ENCODE assay signal across 1 mouse cellular context in genomic region chr4:133244289-133244688, GRCm38 (mm10).
TF ChIP-seq lines count a peak whose summit lies in the region.

No protein-coding gene starts in this region.

TF ChIP-seq in MEL, 35 proteins besides CTCF, POLR2A, EP300 and RAD21:
- TF ChIP-seq CHD2 (IDR thresholded peaks at IDR 0.05; ENCODE audit: low read length) (no peak), MYC (IDR thresholded peaks at IDR 0.05; ENCODE audit: low read depth, low read length) (peak; percentile 69; the same call in 1 of the 2 replicates), ELF1 (IDR thresholded peaks at IDR 0.05; ENCODE audit: low read depth, low read length) (peak; percentile 26; the same call in 1 of the 2 replicates), JUND (IDR thresholded peaks at IDR 0.05; ENCODE audit: low read depth, low read length) (no peak), MXI1 (IDR thresholded peaks at IDR 0.05; ENCODE audit: low read depth, low read length) (no peak; the same call in 1 of the 2 replicates), SMC3 (IDR thresholded peaks at IDR 0.05; ENCODE audit: low read depth, low read length) (no peak), MYB (IDR thresholded peaks at IDR 0.05; ENCODE audit: low read depth, low read length) (peak; percentile 59), HCFC1 (IDR thresholded peaks at IDR 0.05; ENCODE audit: low read depth, low read length) (no peak; the same call in 1 of the 2 replicates), MAFK (IDR thresholded peaks at IDR 0.05; ENCODE audit: borderline replicate concordance, low read depth, low read length) (no peak), SIN3A (IDR thresholded peaks at IDR 0.05; ENCODE audit: low read length) (peak; percentile 65), NRF1 (IDR thresholded peaks at IDR 0.05; ENCODE audit: insufficient read depth, low read depth, low read length, poor library complexity, severe bottlenecking) (no peak), E2F4 (IDR thresholded peaks at IDR 0.05; ENCODE audit: borderline replicate concordance, low read depth, low read length) (no peak), GABPA (IDR thresholded peaks at IDR 0.05; ENCODE audit: low read depth, low read length) (no peak), TCF12 (IDR thresholded peaks at IDR 0.05; ENCODE audit: low read depth, low read length) (peak; percentile 89), MAX (IDR thresholded peaks at IDR 0.05; ENCODE audit: low read length) (no peak), CHD1 (IDR thresholded peaks at IDR 0.05; ENCODE audit: low read depth, low read length) (no peak), ZMIZ1 (IDR thresholded peaks at IDR 0.05; ENCODE audit: low read depth, low read length) (no peak), USF2 (IDR thresholded peaks at IDR 0.05; ENCODE audit: borderline replicate concordance in 1 of 2, insufficient read depth in 1 of 2, low read depth in 1 of 2, low read length in 2 of 2) (no peak), ZKSCAN1 (IDR thresholded peaks at IDR 0.05; ENCODE audit: low read depth, low read length) (no peak), POLR2AphosphoS5 (IDR thresholded peaks at IDR 0.05; ENCODE audit: borderline replicate concordance, low read depth, low read length) (no peak), ETS1 (IDR thresholded peaks at IDR 0.05; ENCODE audit: low read depth, low read length) (peak; percentile 67), BHLHE40 (IDR thresholded peaks at IDR 0.05; ENCODE audit: borderline replicate concordance, low read depth, low read length) (no peak), KAT2A (conservative IDR thresholded peaks at IDR 0.05; ENCODE audit: low read depth, low read length) (no peak), ZNF384 (IDR thresholded peaks at IDR 0.05; ENCODE audit: low read depth, low read length) (no peak), MEF2A (IDR thresholded peaks at IDR 0.05; ENCODE audit: extremely low read depth, insufficient replicate concordance, low read depth, low read length, poor library complexity, severe bottlenecking) (no peak), ZC3H11A (IDR thresholded peaks at IDR 0.05; ENCODE audit: low read depth, low read length) (no peak), NELFE (IDR thresholded peaks at IDR 0.05; ENCODE audit: low read depth, low read length) (no peak), RCOR1 (IDR thresholded peaks at IDR 0.05; ENCODE audit: low read depth, low read length) (peak; percentile 60; the same call in 1 of the 2 replicates), MAZ (IDR thresholded peaks at IDR 0.05; ENCODE audit: low read depth, low read length) (no peak), POLR2AphosphoS2 (IDR thresholded peaks at IDR 0.05; ENCODE audit: low read length) (no peak), GATA1 (IDR thresholded peaks at IDR 0.05; ENCODE audit: low read depth, low read length) (peak; percentile 79), TBP (IDR thresholded peaks at IDR 0.05; ENCODE audit: low read depth, low read length) (peak; percentile 54; the same call in 1 of the 2 replicates), UBTF (IDR thresholded peaks at IDR 0.05; ENCODE audit: borderline replicate concordance, insufficient read depth, low read depth, low read length) (no peak), TAL1 (IDR thresholded peaks at IDR 0.05; ENCODE audit: low read length) (peak; percentile 84), USF1 (IDR thresholded peaks at IDR 0.05; ENCODE audit: low read depth, low read length) (no peak)
